Mouse (Mus musculus) bone marrow, adult 2 months (tissue): ENCODE measurements at regions not wholly inside any gene's neighbourhood (a gene's known extent, or its start where the extent isn't known, plus 50 kb on each side); places are given as distances from the start of the nearest gene placed in this dataset.

Source experiments
- H3K27ac ChIP-seq: fragments of 200-500 bp; 2 replicates; pipeline ENCODE4 v1.5.1; 2012; ENCODE audit warnings: low read depth, mild to moderate bottlenecking, control low read depth, inconsistent platforms, low read length; ENCODE audit not compliant: control insufficient read depth, poor library complexity, insufficient read depth
- H3K4me1 ChIP-seq: fragments of 200-500 bp; 2 replicates; pipeline ENCODE4 v1.6.1; 2011; ENCODE audit warnings: low read length; ENCODE audit not compliant: control insufficient read depth, insufficient read depth
- H3K4me3 ChIP-seq: fragments of 200-500 bp; replicated peaks from 2 replicates; pipeline ENCODE3; 2011; ENCODE audit warnings: mild to moderate bottlenecking, low read depth, low read length, control low read depth; ENCODE audit not compliant: control insufficient read depth
- CTCF ChIP-seq: fragments of 200-500 bp; IDR thresholded peaks from 2 replicates; pipeline ENCODE4 v1.5.1; 2011; ENCODE audit warnings: low read length, control low read depth; ENCODE audit not compliant: control insufficient read depth, insufficient read depth
- POLR2A ChIP-seq: fragments of 200-500 bp; IDR thresholded peaks from 2 replicates; pipeline ENCODE4 v1.6.1; 2011; ENCODE audit warnings: low read depth, mild to moderate bottlenecking, control low read depth, low read length, borderline replicate concordance; ENCODE audit not compliant: control insufficient read depth
- WGBS: fragments of 180-500 bp; shearing (Covaris S2); methylation state at CpG from one replicate; pipeline ENCODE4 v1.1.7; 2018; 5-methylcytosine and 5-hydroxymethylcytosine counted together

- no peaks in the 10 kb centered on the region; the same call in 1 of the 2 replicates for H3K4me1 ChIP-seq
- TF ChIP-seq POLR2A, result no peak
- TF ChIP-seq CTCF, result no peak
Observed at GRCm38 (mm10) chr2:79004862-79005261, 136.9 kb downstream of the Ube2e3 start.

GRCm38 (mm10) chr2:79008642-79009041 lies 140.7 kb downstream of the Ube2e3 start:
- H3K4me1 ChIP-seq, result no peaks in the 10 kb centered on the region; the same call in 1 of the 2 replicates
- H3K27ac ChIP-seq, result no peak overlapping the region
- TF ChIP-seq CTCF (no peak), POLR2A (no peak)
- WGBS, result 41% methylated on average over 3 of the region's 3 CpGs
- H3K4me3 ChIP-seq, result no peak overlapping the region

More at GRCm38 (mm10) chr2:79004862-79005261, 136.9 kb downstream of the Ube2e3 start:
- 70% methylated on average over 1 of the region's 1 CpGs for WGBS
- Histone ChIP-seq H3K4me3 (no peak overlapping the region), H3K27ac (no peak overlapping the region)

GRCm38 (mm10) chr2:79009791-79010190 lies 141.9 kb downstream of the Ube2e3 start:
- Histone ChIP-seq H3K4me1 (no peaks in the 10 kb centered on the region), H3K4me3 (no peak overlapping the region), H3K27ac (no peak overlapping the region)
- 81% methylated on average over 2 of the region's 2 CpGs for WGBS
- no peak for TF ChIP-seq CTCF
- no peak for TF ChIP-seq POLR2A

- Histone ChIP-seq H3K27ac (no peak overlapping the region), H3K4me3 (no peak overlapping the region), H3K4me1 (no peaks in the 10 kb centered on the region)
- 78% methylated on average over 2 of the region's 2 CpGs for WGBS
- TF ChIP-seq POLR2A (no peak), CTCF (no peak)
Observed at GRCm38 (mm10) chr2:79010273-79010672, 142.3 kb downstream of the Ube2e3 start.

- no peak overlapping the region for H3K4me3 ChIP-seq
- TF ChIP-seq CTCF (no peak), POLR2A (no peak)
- H3K27ac ChIP-seq, result no peak overlapping the region; the same call in 1 of the 2 replicates
- 64% methylated on average over 4 of the region's 4 CpGs for WGBS
- H3K4me1 ChIP-seq, result no peaks in the 10 kb centered on the region; the same call in 1 of the 2 replicates
Observed at GRCm38 (mm10) chr2:79018732-79019423, 151.0 kb downstream of the Ube2e3 start.

- TF ChIP-seq CTCF (no peak), POLR2A (no peak)
- Histone ChIP-seq H3K4me1 (no peaks in the 10 kb centered on the region; the same call in 1 of the 2 replicates), H3K27ac (no peak overlapping the region), H3K4me3 (no peak overlapping the region)
- 85% methylated on average over 2 of the region's 2 CpGs for WGBS
Observed at GRCm38 (mm10) chr2:79022954-79023353, 155.0 kb downstream of the Ube2e3 start.

- Histone ChIP-seq H3K4me1 (no peaks in the 10 kb centered on the region), H3K4me3 (no peak overlapping the region), H3K27ac (no peak overlapping the region)
- WGBS, result 78% methylated on average over 4 of the region's 4 CpGs
- TF ChIP-seq CTCF (no peak), POLR2A (no peak)
Observed at GRCm38 (mm10) chr2:79025678-79026077, 157.8 kb downstream of the Ube2e3 start.

GRCm38 (mm10) chr2:79030990-79031389 lies 163.1 kb downstream of the Ube2e3 start:
- H3K4me1 ChIP-seq, result no peaks in the 10 kb centered on the region; the same call in 1 of the 2 replicates
- no peak overlapping the region for H3K4me3 ChIP-seq
- 66% methylated on average over 1 of the region's 1 CpGs for WGBS
- no peak for TF ChIP-seq POLR2A
- TF ChIP-seq CTCF, result no peak
- H3K27ac ChIP-seq, result no peak overlapping the region
